In the genomic region with DNA sequence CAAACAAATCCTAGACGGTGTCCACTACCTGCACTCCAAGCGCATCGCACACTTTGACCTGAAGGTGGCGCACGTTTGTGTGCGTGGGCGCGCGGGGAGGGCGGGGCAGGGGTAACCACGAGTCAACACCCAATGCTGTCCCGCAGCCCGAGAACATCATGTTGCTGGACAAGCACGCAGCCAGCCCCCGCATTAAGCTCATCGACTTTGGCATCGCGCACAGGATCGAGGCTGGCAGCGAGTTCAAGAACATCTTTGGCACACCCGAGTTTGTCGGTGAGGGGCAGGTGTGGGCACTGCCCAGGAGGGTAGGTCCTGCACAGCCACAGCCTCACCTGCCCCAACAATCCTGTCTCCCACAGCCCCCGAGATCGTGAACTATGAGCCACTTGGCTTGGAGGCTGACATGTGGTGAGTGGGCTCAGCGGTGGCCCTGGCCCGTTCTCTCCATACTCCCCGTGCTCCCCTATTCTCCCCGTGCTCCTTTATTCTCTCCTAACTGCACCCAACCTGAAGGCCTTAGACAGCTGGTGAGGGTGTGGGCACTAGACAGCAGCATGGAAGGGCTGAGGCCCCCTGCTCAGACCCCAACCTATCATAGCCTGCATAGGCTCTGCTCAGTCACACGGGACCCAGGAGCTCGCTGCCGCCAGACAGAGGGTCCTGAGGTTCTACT, we compare ENCODE assay signal across 8 mouse cellular contexts. TPM values are rescaled to one million over a fixed set of nuclear protein-coding genes. Genes with fewer than 3 reads are reported as not detected.
DNase-seq lines count a peak whose midpoint lies in the region; ATAC-seq and TF ChIP-seq lines count a peak whose summit lies in the region.

No protein-coding gene starts in this region.

- no peak for DNase-seq in heart, postnatal 0 days (ENCODE audit: low spot score)
- no peak for DNase-seq in heart, adult 9 months (ENCODE audit: low spot score in 2 of 2)
- DNase-seq in CD4-positive helper T cell, adult 2 months (ENCODE audit: low read depth, low spot score) = peak; percentile 40
- DNase-seq in liver, postnatal 0 days = peak; percentile 70
- no peak for DNase-seq in yolk sac, embryonic 10.5 days (ENCODE audit: low spot score)
- DNase-seq in urinary bladder, postnatal 4 days (ENCODE audit: low spot score in 2 of 2) = no peak
- no peak for DNase-seq in layer of hippocampus, postnatal 25 days (ENCODE audit: extremely low spot score in 1 of 2, low spot score in 1 of 2)

- WGBS in heart, postnatal 0 days = 65% methylated on average over 31 of the region's 31 CpGs
- WGBS in liver, postnatal 0 days (ENCODE audit: insufficient replicate concordance) = 66% methylated on average over 31 of the region's 31 CpGs

- ATAC-seq in heart, postnatal 0 days (ENCODE audit: insufficient read depth, low read depth) = no peak
- no peak for ATAC-seq in liver, postnatal 0 days

- H3K36me3 ChIP-seq in heart, postnatal 0 days (replicated peaks; ENCODE audit: control insufficient read depth, insufficient read depth, low read length) = peaks cover 23% of the 10 kb centered on the region; the same call in 1 of the 2 replicates
- H3K36me3 ChIP-seq in liver, postnatal 0 days (replicated peaks; ENCODE audit: insufficient read depth, low read length) = peaks cover 14% of the 10 kb centered on the region

- no peaks in the 10 kb centered on the region for H3K9me3 ChIP-seq in heart, postnatal 0 days (replicated peaks; ENCODE audit: control insufficient read depth, low read length)
- H3K9me3 ChIP-seq in liver, postnatal 0 days (ENCODE audit: low read length) = no peaks in the 10 kb centered on the region

- H3K4me1 ChIP-seq in heart, postnatal 0 days (ENCODE audit: control insufficient read depth, insufficient read depth) = peaks cover 15% of the 10 kb centered on the region; the same call in 1 of the 2 replicates
- H3K4me1 ChIP-seq in bone marrow macrophage, adult 2 months (ENCODE audit: control insufficient read depth, insufficient read depth, low read length) = peaks cover 18% of the 10 kb centered on the region
- H3K4me1 ChIP-seq in liver, postnatal 0 days (ENCODE audit: insufficient read depth) = peaks cover 34% of the 10 kb centered on the region

- H3K27me3 ChIP-seq in heart, postnatal 0 days (ENCODE audit: control insufficient read depth, insufficient read depth, low read length) = no peaks in the 10 kb centered on the region
- peaks cover 16% of the 10 kb centered on the region; the same call in 1 of the 2 replicates for H3K27me3 ChIP-seq in liver, postnatal 0 days (ENCODE audit: insufficient read depth, low read length)

- no peak for TF ChIP-seq POLR2A in bone marrow macrophage, adult 2 months (IDR thresholded peaks at IDR 0.05; ENCODE audit: borderline replicate concordance, low read depth, low read length)

- H3K9ac ChIP-seq in heart, postnatal 0 days (replicated peaks; ENCODE audit: low read depth, low read length) = no peak overlapping the region
- H3K9ac ChIP-seq in liver, postnatal 0 days (replicated peaks) = no peak overlapping the region

- H3K4me2 ChIP-seq in heart, postnatal 0 days (ENCODE audit: low read depth, low read length) = no peak overlapping the region
- no peak overlapping the region for H3K4me2 ChIP-seq in liver, postnatal 0 days (ENCODE audit: low read depth, low read length)

- TF ChIP-seq EP300 in heart, postnatal 0 days (IDR thresholded peaks at IDR 0.05; ENCODE audit: low read depth) = no peak
- TF ChIP-seq EP300 in liver, postnatal 0 days (IDR thresholded peaks at IDR 0.05; ENCODE audit: low read depth) = no peak

- no peak overlapping the region for H3K4me3 ChIP-seq in heart, postnatal 0 days (ENCODE audit: low read depth, low read length)
- H3K4me3 ChIP-seq in bone marrow macrophage, adult 2 months (ENCODE audit: insufficient read depth, low read length) = no peak overlapping the region
- no peak overlapping the region for H3K4me3 ChIP-seq in liver, postnatal 0 days (ENCODE audit: low read depth, low read length)

- TF ChIP-seq CTCF in heart, postnatal 0 days (IDR thresholded peaks at IDR 0.05; ENCODE audit: low read depth) = peak; percentile 51
- TF ChIP-seq CTCF in bone marrow macrophage, adult 2 months (IDR thresholded peaks at IDR 0.05; ENCODE audit: low read depth, low read length) = peak; percentile 35
- TF ChIP-seq CTCF in liver, postnatal 0 days (IDR thresholded peaks at IDR 0.05; ENCODE audit: low read depth) = peak; percentile 73

- H3K27ac ChIP-seq in heart, postnatal 0 days (ENCODE audit: low read depth) = peak overlapping the region; percentile 98
- peak overlapping the region; percentile 47; the same call in 1 of the 2 replicates for H3K27ac ChIP-seq in bone marrow macrophage, adult 2 months (ENCODE audit: insufficient read depth, low read depth, low read length)
- 0 out of 2 replicates have a peak overlapping the region, but pooled peaks have one; percentile 89 for H3K27ac ChIP-seq in liver, postnatal 0 days (ENCODE audit: low read depth)

RNA-seq across cellular contexts. Expression of a gene that starts 6.7 kb away (rescaled TPM):
- total RNA-seq in heart, postnatal 0 days (2014; rRNA removed; ENCODE audit: low replicate concordance) = not detected in 2 replicates
- 0.12 TPM in 1 of 2 replicates, not detected in the other for polyA plus RNA-seq in heart, postnatal 0 days (2015; fragmentation: Nextera tagmentation; extraction: Ambion mirVana)
- polyA plus RNA-seq in bone marrow macrophage, adult 2 months (2012; ENCODE audit: insufficient read depth, insufficient read length, missing spikeins) = not detected in 2 replicates
- not detected in 2 replicates for polyA plus RNA-seq in liver, postnatal 0 days (2015; fragmentation: Nextera tagmentation; extraction: Ambion mirVana)
- total RNA-seq in layer of hippocampus, postnatal 25 days (2021) = not detected

RNA-seq across cellular contexts. Expression of a gene that starts 7.6 kb away (rescaled TPM):
- total RNA-seq in heart, postnatal 0 days (2014; rRNA removed; ENCODE audit: low replicate concordance) = 56.5 and 72.7 TPM in 2 replicates
- polyA plus RNA-seq in heart, postnatal 0 days (2015; fragmentation: Nextera tagmentation; extraction: Ambion mirVana) = 29.0 and 31.7 TPM in 2 replicates
- polyA plus RNA-seq in bone marrow macrophage, adult 2 months (2012; ENCODE audit: insufficient read depth, insufficient read length, missing spikeins) = 36.4 and 39.8 TPM in 2 replicates
- polyA plus RNA-seq in liver, postnatal 0 days (2015; fragmentation: Nextera tagmentation; extraction: Ambion mirVana) = 15.3 and 17.2 TPM in 2 replicates
- 10 to 100 TPM; 71.7 to 71.8 TPM for total RNA-seq in layer of hippocampus, postnatal 25 days (2021)

RNA-seq across cellular contexts. Expression of a gene that starts 11.5 kb away (rescaled TPM):
- 30.5 and 35.2 TPM in 2 replicates for total RNA-seq in heart, postnatal 0 days (2014; rRNA removed; ENCODE audit: low replicate concordance)
- 13.0 and 14.2 TPM in 2 replicates for polyA plus RNA-seq in heart, postnatal 0 days (2015; fragmentation: Nextera tagmentation; extraction: Ambion mirVana)
- polyA plus RNA-seq in bone marrow macrophage, adult 2 months (2012; ENCODE audit: insufficient read depth, insufficient read length, missing spikeins) = not detected in 2 replicates
- not detected in 2 replicates for polyA plus RNA-seq in liver, postnatal 0 days (2015; fragmentation: Nextera tagmentation; extraction: Ambion mirVana)
- under 1 TPM; 0.19 to 0.20 TPM for total RNA-seq in layer of hippocampus, postnatal 25 days (2021)

RNA-seq across cellular contexts. Expression of a gene that starts 13.9 kb away (rescaled TPM):
- 1,828 and 2,004 TPM in 2 replicates for total RNA-seq in heart, postnatal 0 days (2014; rRNA removed; ENCODE audit: low replicate concordance)
- 353 and 370 TPM in 2 replicates for polyA plus RNA-seq in heart, postnatal 0 days (2015; fragmentation: Nextera tagmentation; extraction: Ambion mirVana)
- polyA plus RNA-seq in bone marrow macrophage, adult 2 months (2012; ENCODE audit: insufficient read depth, insufficient read length, missing spikeins) = 877 and 1,003 TPM in 2 replicates
- 310 and 313 TPM in 2 replicates for polyA plus RNA-seq in liver, postnatal 0 days (2015; fragmentation: Nextera tagmentation; extraction: Ambion mirVana)
- total RNA-seq in layer of hippocampus, postnatal 25 days (2021) = 100 to 1,000 TPM; 896 to 944 TPM

RNA-seq across cellular contexts. Expression of a gene that starts 22.7 kb away (rescaled TPM):
- 14.4 and 19.6 TPM in 2 replicates for total RNA-seq in heart, postnatal 0 days (2014; rRNA removed; ENCODE audit: low replicate concordance)
- 19.8 and 20.7 TPM in 2 replicates for polyA plus RNA-seq in heart, postnatal 0 days (2015; fragmentation: Nextera tagmentation; extraction: Ambion mirVana)
- polyA plus RNA-seq in bone marrow macrophage, adult 2 months (2012; ENCODE audit: insufficient read depth, insufficient read length, missing spikeins) = 21.9 and 28.2 TPM in 2 replicates
- 14.6 and 16.1 TPM in 2 replicates for polyA plus RNA-seq in liver, postnatal 0 days (2015; fragmentation: Nextera tagmentation; extraction: Ambion mirVana)
- total RNA-seq in layer of hippocampus, postnatal 25 days (2021) = 10 to 100 TPM; 28.2 to 28.9 TPM

Comparison
In these comparisons a context has a peak if more than half of its experiments do, and no peak if none do; other contexts are left out.
1. DNase-seq: peak in CD4-positive helper T cell, adult 2 months (single experiment) and liver, postnatal 0 days (single experiment); none in heart, postnatal 0 days (single experiment), heart, adult 9 months (0 of 2), yolk sac, embryonic 10.5 days (single experiment), urinary bladder, postnatal 4 days (0 of 2) and layer of hippocampus, postnatal 25 days (0 of 2).
2. H3K27ac ChIP-seq: peak in every context shown above with its lines; median percentile 98 in heart, postnatal 0 days; 89 in liver, postnatal 0 days; 47 in bone marrow macrophage, adult 2 months.
3. RNA of a gene that starts 11.5 kb away (polyA plus RNA-seq): 13.0 to 14.2 TPM in heart, postnatal 0 days; not detected in liver, postnatal 0 days and not detected in bone marrow macrophage, adult 2 months; every median in the first group is over 10 times any median in the second.
4. Peak in every context shown above with its lines, with median percentiles within 50 percentile points of each other: CTCF ChIP-seq.